Mouse (Mus musculus) liver, embryonic 16.5 days (tissue): ENCODE data around the gene Ncor1. TPM values are rescaled to one million over a fixed set of nuclear protein-coding genes. Genes with fewer than 3 reads are reported as not detected.
A peak's percentile ranks its signal among the peaks of the same experiment; 100 is the strongest.

Experiments used
- ATAC-seq: fragments of 200-750 bp; cut with Nextera tagmentation; 2 replicates; pipeline ENCODE4 v1.8.0; 2017; ENCODE audit warnings: low read depth, mild to moderate bottlenecking, moderate number of reproducible peaks, moderate library complexity
- H3K27ac ChIP-seq: fragments of 300-500 bp; sonication (generic); 2 replicates; pipeline ENCODE4 v1.5.1; 2014; ENCODE audit warnings: mild to moderate bottlenecking, low read length
- H3K27me3 ChIP-seq: fragments of 300-500 bp; sonication (generic); 2 replicates; pipeline ENCODE4 v1.6.1; 2014; ENCODE audit warnings: low read depth, low read length, mixed read lengths; ENCODE audit not compliant: control insufficient read depth, insufficient read depth
- H3K36me3 ChIP-seq: fragments of 300-500 bp; sonication (generic); 2 replicates; pipeline ENCODE4 v1.6.1; 2014; ENCODE audit warnings: mild to moderate bottlenecking; ENCODE audit not compliant: control insufficient read depth, insufficient read depth
- H3K4me1 ChIP-seq: fragments of 300-500 bp; sonication (generic); 2 replicates; pipeline ENCODE4 v1.6.1; 2014; ENCODE audit warnings: low read depth, low read length, mixed read lengths; ENCODE audit not compliant: control insufficient read depth
- H3K4me2 ChIP-seq: fragments of 300-500 bp; sonication (generic); 2 replicates; pipeline ENCODE4 v1.6.1; 2014; ENCODE audit warnings: low read depth, low read length, mixed read lengths
- H3K4me3 ChIP-seq: fragments of 300-500 bp; sonication (generic); 2 replicates; pipeline ENCODE4 v1.5.1; 2014; ENCODE audit warnings: low read depth, mild to moderate bottlenecking, low read length
- H3K9ac ChIP-seq: fragments of 300-500 bp; sonication (generic); 2 replicates; pipeline ENCODE4 v1.6.1; 2014; ENCODE audit warnings: low read depth, low read length
- H3K9me3 ChIP-seq: fragments of 300-500 bp; sonication (generic); replicated peaks from 2 replicates; pipeline ENCODE4 v1.6.1; 2016; ENCODE audit warnings: low read length; ENCODE audit not compliant: control insufficient read depth
- WGBS: fragments of 180-500 bp; shearing (Covaris S2); extraction: QIAGEN DNeasy Blood & Tissue Kit; methylation state at CpG from one replicate; pipeline ENCODE4 v1.1.7; 2014; ENCODE audit not compliant: insufficient replicate concordance; 5-methylcytosine and 5-hydroxymethylcytosine counted together
- polyA plus RNA-seq: library from polyadenylated mRNA; unstranded; fragments of >200 nt; fragmentation: Nextera tagmentation; extraction: Ambion mirVana; gene quantifications from 2 replicates; pipeline ENCODE4 v1.2.1, GENCODE M21; 2015

Ncor1 gene
- polyA plus RNA-seq = 18.4 and 22.7 TPM in 2 replicates

GRCm38 (mm10) chr11:62458276-62458724 is at the start of gene Ncor1, which contains the start of gene Pigl:
Ncor1 (minus strand) TSS chr11:62458541.
Pigl (plus strand) TSS chr11:62458460.
- Histone ChIP-seq H3K27me3 (no peaks in the 10 kb centered on the region), H3K9ac (peak within 1 kb of the TSS; percentile 98), H3K4me2 (peak within 1 kb of the TSS; percentile 71), H3K36me3 (no peaks in the 10 kb centered on the region), H3K4me3 (peak within 1 kb of the TSS; percentile 93), H3K27ac (peak within 1 kb of the TSS; percentile 96), H3K4me1 (peaks cover 9% of the 10 kb centered on the region), H3K9me3 (no peaks in the 10 kb centered on the region)
- ATAC-seq = peak; percentile 52
- under 1% methylated on average over 33 of the region's 33 CpGs for WGBS

GRCm38 (mm10) chr11:62507683-62508082 is 49.3 kb upstream of the Ncor1 start:
- Histone ChIP-seq H3K9ac (no peak overlapping the region), H3K4me1 (no peaks in the 10 kb centered on the region), H3K4me2 (no peak overlapping the region), H3K4me3 (no peak overlapping the region), H3K36me3 (no peaks in the 10 kb centered on the region), H3K9me3 (no peaks in the 10 kb centered on the region), H3K27ac (no peak overlapping the region), H3K27me3 (no peaks in the 10 kb centered on the region)
- WGBS = 69% methylated on average over 4 of the region's 4 CpGs
- ATAC-seq = no peak

- ATAC-seq = no peak
- H3K4me3 ChIP-seq = no peak overlapping the region
- H3K4me2 ChIP-seq = no peak overlapping the region
- no peaks in the 10 kb centered on the region for H3K9me3 ChIP-seq
- no peak overlapping the region for H3K9ac ChIP-seq
- H3K27ac ChIP-seq = no peak overlapping the region
- H3K36me3 ChIP-seq = no peaks in the 10 kb centered on the region
- no peaks in the 10 kb centered on the region for H3K27me3 ChIP-seq
- peaks cover 4% of the 10 kb centered on the region for H3K4me1 ChIP-seq
- WGBS = 64% methylated on average over 2 of the region's 2 CpGs
Observed at GRCm38 (mm10) chr11:62500529-62500928, 42.2 kb upstream of the Ncor1 start.

GRCm38 (mm10) chr11:62498802-62499201 is 40.5 kb upstream of the Ncor1 start:
- WGBS = 83% methylated on average over 2 of the region's 2 CpGs
- no peak overlapping the region for H3K4me2 ChIP-seq
- no peak overlapping the region for H3K4me3 ChIP-seq
- H3K27me3 ChIP-seq = no peaks in the 10 kb centered on the region
- H3K9me3 ChIP-seq = no peaks in the 10 kb centered on the region
- ATAC-seq = no peak
- no peaks in the 10 kb centered on the region for H3K36me3 ChIP-seq
- no peak overlapping the region for H3K9ac ChIP-seq
- H3K27ac ChIP-seq = no peak overlapping the region
- H3K4me1 ChIP-seq = peaks cover 9% of the 10 kb centered on the region

- no peaks in the 10 kb centered on the region for H3K36me3 ChIP-seq
- H3K4me2 ChIP-seq = no peak overlapping the region
- no peak overlapping the region for H3K4me3 ChIP-seq
- 46% methylated on average over 3 of the region's 3 CpGs for WGBS
- no peaks in the 10 kb centered on the region for H3K9me3 ChIP-seq
- no peaks in the 10 kb centered on the region for H3K27me3 ChIP-seq
- H3K27ac ChIP-seq = no peak overlapping the region
- no peak for ATAC-seq
- peaks cover 9% of the 10 kb centered on the region for H3K4me1 ChIP-seq
- no peak overlapping the region for H3K9ac ChIP-seq
Observed at GRCm38 (mm10) chr11:62497181-62497580, 38.8 kb upstream of the Ncor1 start.

GRCm38 (mm10) chr11:62496151-62496715 is 37.9 kb upstream of the Ncor1 start:
- no peaks in the 10 kb centered on the region for H3K36me3 ChIP-seq
- peaks cover 9% of the 10 kb centered on the region for H3K4me1 ChIP-seq
- no peaks in the 10 kb centered on the region for H3K9me3 ChIP-seq
- WGBS = 30% methylated on average over 5 of the region's 5 CpGs
- H3K4me2 ChIP-seq = no peak overlapping the region
- H3K4me3 ChIP-seq = no peak overlapping the region
- ATAC-seq = no peak
- H3K9ac ChIP-seq = no peak overlapping the region
- no peak overlapping the region for H3K27ac ChIP-seq
- H3K27me3 ChIP-seq = no peaks in the 10 kb centered on the region

GRCm38 (mm10) chr11:62495276-62495801 is 37.0 kb upstream of the Ncor1 start:
- no peak overlapping the region for H3K9ac ChIP-seq

GRCm38 (mm10) chr11:62494754-62495275 is 36.5 kb upstream of the Ncor1 start:
- no peaks in the 10 kb centered on the region for H3K36me3 ChIP-seq
- peaks cover 9% of the 10 kb centered on the region for H3K4me1 ChIP-seq
- H3K27me3 ChIP-seq = no peaks in the 10 kb centered on the region
- no peak overlapping the region for H3K4me2 ChIP-seq
- peak; percentile 68 for ATAC-seq
- H3K9me3 ChIP-seq = no peaks in the 10 kb centered on the region
- no peak overlapping the region for H3K9ac ChIP-seq
- 17% methylated on average over 6 of the region's 6 CpGs for WGBS
- peak overlapping the region; percentile 52; the same call in 1 of the 2 replicates for H3K27ac ChIP-seq
- H3K4me3 ChIP-seq = no peak overlapping the region

More at GRCm38 (mm10) chr11:62495276-62495801, 37.0 kb upstream of the Ncor1 start:
- ATAC-seq = peak; percentile 44; the same call in 1 of the 2 replicates
- Histone ChIP-seq H3K27ac (peak overlapping the region; percentile 52; the same call in 1 of the 2 replicates), H3K27me3 (no peaks in the 10 kb centered on the region), H3K4me2 (no peak overlapping the region), H3K36me3 (no peaks in the 10 kb centered on the region), H3K4me3 (no peak overlapping the region), H3K9me3 (no peaks in the 10 kb centered on the region), H3K4me1 (peaks cover 9% of the 10 kb centered on the region)
- 56% methylated on average over 10 of the region's 10 CpGs for WGBS

GRCm38 (mm10) chr11:62493701-62494100 is 35.4 kb upstream of the Ncor1 start:
- H3K36me3 ChIP-seq = no peaks in the 10 kb centered on the region
- no peak for ATAC-seq
- H3K9ac ChIP-seq = no peak overlapping the region
- H3K27ac ChIP-seq = no peak overlapping the region
- H3K9me3 ChIP-seq = no peaks in the 10 kb centered on the region
- H3K4me1 ChIP-seq = peaks cover 9% of the 10 kb centered on the region
- H3K4me2 ChIP-seq = no peak overlapping the region
- 88% methylated on average over 6 of the region's 6 CpGs for WGBS
- H3K27me3 ChIP-seq = no peaks in the 10 kb centered on the region
- H3K4me3 ChIP-seq = no peak overlapping the region
